Mouse (Mus musculus): Measurements from ENCODE around the gene Hsp90b1.

GRCm38 (mm10) chr10:86700973-86701372, 4.3 kb downstream of the Hsp90b1 start:
- no peak for TF ChIP-seq CTCF (conservative IDR thresholded peaks at IDR 0.05; ENCODE audit: low read length)
- no peak for TF ChIP-seq NANOG (IDR thresholded peaks at IDR 0.05; ENCODE audit: borderline replicate concordance, low read length)
- TF ChIP-seq POU5F1 (IDR thresholded peaks at IDR 0.05; ENCODE audit: borderline replicate concordance, low read length): no peak
